Mouse (Mus musculus) spleen, adult 2 months (tissue): ENCODE data around the gene Ccnd3. TPM values are rescaled to one million over a fixed set of nuclear protein-coding genes. Genes with fewer than 3 reads are reported as not detected.
A peak's percentile ranks its signal among the peaks of the same experiment; 100 is the strongest.

Experiments
- DNase-seq, 2 experiments: peaks; one replicate each; pipeline versions ENCODE4 v3.0.0 to v3.0.0-alpha.2; 2012 to 2021; ENCODE audit warnings: low spot score in 2 of 2, low read depth in 1 of 2
- H3K27ac ChIP-seq: fragments of 200-500 bp; 2 replicates; pipeline ENCODE4 v1.5.1; 2012; ENCODE audit warnings: low read length, inconsistent platforms; ENCODE audit not compliant: insufficient read depth
- H3K27me3 ChIP-seq: fragments of 200-500 bp; 2 replicates; pipeline ENCODE4 v1.6.1; 2012; ENCODE audit warnings: mild to moderate bottlenecking, moderate library complexity, low read length, inconsistent platforms; ENCODE audit not compliant: control insufficient read depth, insufficient read depth
- H3K36me3 ChIP-seq: fragments of 200-500 bp; 2 replicates; pipeline ENCODE4 v1.6.1; 2012; ENCODE audit warnings: mild to moderate bottlenecking, low read length, inconsistent platforms; ENCODE audit not compliant: control insufficient read depth, insufficient read depth
- H3K4me1 ChIP-seq: fragments of 200-500 bp; 2 replicates; pipeline ENCODE4 v1.6.1; 2011; ENCODE audit warnings: inconsistent platforms; ENCODE audit not compliant: control insufficient read depth, insufficient read depth, insufficient read length
- H3K4me3 ChIP-seq: fragments of 200-500 bp; 2 replicates; pipeline ENCODE4 v1.5.1; 2011; ENCODE audit warnings: mild to moderate bottlenecking, inconsistent platforms; ENCODE audit not compliant: insufficient read depth, insufficient read length; ENCODE audit errors: extremely low read depth
- CTCF ChIP-seq: fragments of 200-500 bp; IDR thresholded peaks from 2 replicates; pipeline ENCODE4 v1.5.1; 2011; ENCODE audit warnings: mild to moderate bottlenecking, inconsistent platforms; ENCODE audit not compliant: insufficient read depth, insufficient read length, insufficient replicate concordance; ENCODE audit errors: extremely low read depth
- POLR2A ChIP-seq: fragments of 200-500 bp; IDR thresholded peaks from 2 replicates; pipeline ENCODE4 v1.6.1; 2011; ENCODE audit warnings: low read depth, low read length, inconsistent platforms
- WGBS: fragments of 180-500 bp; shearing (Covaris S2); methylation state at CpG from one replicate; pipeline ENCODE4 v1.1.7; 2018; 5-methylcytosine and 5-hydroxymethylcytosine counted together
- polyA plus RNA-seq: library from polyadenylated mRNA; depleted of rRNA; stranded (reverse); fragments of >200 nt; gene quantifications from 2 replicates; pipeline ENCODE4 v1.2.3, GENCODE M21; 2012

Gene Ccnd3
- polyA plus RNA-seq, 1 experiment, result 171 TPM

- TF ChIP-seq POLR2A (no peak), CTCF (no peak)
- WGBS, result 0% methylated on average over 13 of the region's 13 CpGs
- DNase-seq, result no peak
- H3K4me1 ChIP-seq, result peaks cover 6% of the 10 kb centered on the region; the same call in 1 of the 2 replicates
- no peaks in the 10 kb centered on the region for H3K27me3 ChIP-seq
- peak overlapping the region; percentile 79 for H3K4me3 ChIP-seq
- H3K36me3 ChIP-seq, result no peaks in the 10 kb centered on the region; the same call in 1 of the 2 replicates
- peak overlapping the region; percentile 48; the same call in 1 of the 2 replicates for H3K27ac ChIP-seq
These were observed 106.8 kb downstream of the Ccnd3 start for GRCm38 (mm10) chr17:47611661-47611982.

- TF ChIP-seq POLR2A (no peak), CTCF (peak; percentile 66; the same call in 1 of the 2 replicates)
- peak in 1 of 2 experiments; percentile 55 for DNase-seq
- Histone ChIP-seq H3K27ac (no peak overlapping the region), H3K36me3 (peaks cover 2% of the 10 kb centered on the region), H3K4me3 (no peak overlapping the region), H3K4me1 (peaks cover 6% of the 10 kb centered on the region; the same call in 1 of the 2 replicates), H3K27me3 (no peaks in the 10 kb centered on the region)
- WGBS, result 89% methylated on average over 1 of the region's 1 CpGs
These were observed 109.2 kb downstream of the Ccnd3 start for GRCm38 (mm10) chr17:47614018-47614417.

- TF ChIP-seq CTCF (no peak), POLR2A (no peak)
- WGBS, result 94% methylated on average over 8 of the region's 8 CpGs
- Histone ChIP-seq H3K36me3 (peaks cover 4% of the 10 kb centered on the region), H3K27me3 (no peaks in the 10 kb centered on the region), H3K27ac (no peak overlapping the region), H3K4me3 (no peak overlapping the region), H3K4me1 (peaks cover 4% of the 10 kb centered on the region; the same call in 1 of the 2 replicates)
- no peak for DNase-seq
These were observed 111.3 kb downstream of the Ccnd3 start for GRCm38 (mm10) chr17:47616119-47616518.

- Histone ChIP-seq H3K4me3 (no peak overlapping the region), H3K4me1 (peaks cover 4% of the 10 kb centered on the region; the same call in 1 of the 2 replicates), H3K27me3 (no peaks in the 10 kb centered on the region), H3K27ac (no peak overlapping the region), H3K36me3 (peaks cover 4% of the 10 kb centered on the region)
- no peak for DNase-seq
- WGBS, result 84% methylated on average over 4 of the region's 4 CpGs
- TF ChIP-seq CTCF (no peak), POLR2A (no peak)
These were observed 111.8 kb downstream of the Ccnd3 start for GRCm38 (mm10) chr17:47616652-47617051.

GRCm38 (mm10) chr17:47617605-47618307 is 112.9 kb downstream of the Ccnd3 start:
- Histone ChIP-seq H3K4me1 (no peaks in the 10 kb centered on the region), H3K36me3 (peaks cover 4% of the 10 kb centered on the region), H3K27me3 (no peaks in the 10 kb centered on the region), H3K4me3 (no peak overlapping the region), H3K27ac (0 out of 2 replicates have a peak overlapping the region, but pooled peaks have one; percentile 7)
- TF ChIP-seq POLR2A (no peak), CTCF (no peak)
- 87% methylated on average over 9 of the region's 9 CpGs for whole genome bisulfite sequencing
- no peak for DNase-seq

- Histone ChIP-seq H3K4me3 (no peak overlapping the region), H3K4me1 (no peaks in the 10 kb centered on the region), H3K36me3 (peaks cover 10% of the 10 kb centered on the region), H3K27ac (no peak overlapping the region), H3K27me3 (no peaks in the 10 kb centered on the region)
- no peak for DNase-seq
- WGBS, result 94% methylated on average over 13 of the region's 13 CpGs
- TF ChIP-seq CTCF (no peak), POLR2A (no peak)
These were observed 113.9 kb downstream of the Ccnd3 start for GRCm38 (mm10) chr17:47618556-47619311.
